Mouse (Mus musculus): Measurements from ENCODE around the gene 2010109A12Rik.

2010109A12Rik gene

GRCm38 (mm10) chr5:93206109-93207005 is at the start of gene 2010109A12Rik, which contains the start of gene Ccni:
TSS of gene 2010109A12Rik (plus strand) at chr5:93206518.
TSS of gene Ccni (minus strand) at chr5:93206495.
- peak; percentile 96 for DNase-seq (ENCODE audit: low spot score)

- no peak for DNase-seq (ENCODE audit: low spot score)
Measured at GRCm38 (mm10) chr5:93163541-93163940, 42.8 kb upstream of the 2010109A12Rik start.

GRCm38 (mm10) chr5:93167919-93168516 is 38.3 kb upstream of the 2010109A12Rik start:
- no peak for DNase-seq (ENCODE audit: low spot score)

- DNase-seq (ENCODE audit: low spot score) = no peak
Measured at GRCm38 (mm10) chr5:93168654-93169053, 37.7 kb upstream of the 2010109A12Rik start.

GRCm38 (mm10) chr5:93171420-93171819 is 34.9 kb upstream of the 2010109A12Rik start:
- DNase-seq (ENCODE audit: low spot score) = no peak

- DNase-seq (ENCODE audit: low spot score) = no peak
Measured at GRCm38 (mm10) chr5:93172536-93172935, 33.8 kb upstream of the 2010109A12Rik start.

GRCm38 (mm10) chr5:93174675-93175074 is 31.6 kb upstream of the 2010109A12Rik start:
- DNase-seq (ENCODE audit: low spot score) = no peak

GRCm38 (mm10) chr5:93178616-93179015 is 27.7 kb upstream of the 2010109A12Rik start:
- DNase-seq (ENCODE audit: low spot score) = no peak

- DNase-seq (ENCODE audit: low spot score) = no peak
Measured at GRCm38 (mm10) chr5:93180252-93180651, 26.1 kb upstream of the 2010109A12Rik start.

GRCm38 (mm10) chr5:93183311-93183710 is 23.0 kb upstream of the 2010109A12Rik start:
- DNase-seq (ENCODE audit: low spot score) = no peak

GRCm38 (mm10) chr5:93184548-93184947 is 21.8 kb upstream of the 2010109A12Rik start:
- DNase-seq (ENCODE audit: low spot score) = no peak

GRCm38 (mm10) chr5:93189607-93190006 is 16.7 kb upstream of the 2010109A12Rik start:
- DNase-seq (ENCODE audit: low spot score) = no peak

- DNase-seq (ENCODE audit: low spot score) = no peak
Measured at GRCm38 (mm10) chr5:93190428-93190827, 15.9 kb upstream of the 2010109A12Rik start.

- no peak for DNase-seq (ENCODE audit: low spot score)
Measured at GRCm38 (mm10) chr5:93198232-93198631, 8.1 kb upstream of the 2010109A12Rik start.

- no peak for DNase-seq (ENCODE audit: low spot score)
Measured at GRCm38 (mm10) chr5:93201181-93201580, 5.1 kb upstream of the 2010109A12Rik start.

- peak; percentile 73 for DNase-seq (ENCODE audit: low spot score)
Measured at GRCm38 (mm10) chr5:93205371-93206108, 778 bp upstream of the 2010109A12Rik start.

- DNase-seq (ENCODE audit: low spot score) = peak; percentile 52
Measured at GRCm38 (mm10) chr5:93207006-93207348, 659 bp downstream of the 2010109A12Rik start.

- no peak for DNase-seq (ENCODE audit: low spot score)
Measured at GRCm38 (mm10) chr5:93207555-93207954, 1.2 kb downstream of the 2010109A12Rik start.

GRCm38 (mm10) chr5:93218375-93218774 is 12.1 kb downstream of the 2010109A12Rik start:
- no peak for DNase-seq (ENCODE audit: low spot score)

- peak; percentile 12 for DNase-seq (ENCODE audit: low spot score)
Measured at GRCm38 (mm10) chr5:93221661-93222060, 15.3 kb downstream of the 2010109A12Rik start.

- no peak for DNase-seq (ENCODE audit: low spot score)
Measured at GRCm38 (mm10) chr5:93224549-93224948, 18.2 kb downstream of the 2010109A12Rik start.

GRCm38 (mm10) chr5:93227157-93227556 is 20.8 kb downstream of the 2010109A12Rik start:
- DNase-seq (ENCODE audit: low spot score) = no peak

- no peak for DNase-seq (ENCODE audit: low spot score)
Measured at GRCm38 (mm10) chr5:93229527-93229926, 23.2 kb downstream of the 2010109A12Rik start.
